Mouse (Mus musculus): ENCODE data around the gene Tmem216.
"Not testable (repeated sequence)": the region's sequence is repeated elsewhere in the genome, so short reads cannot be mapped to it uniquely, and the experiment has no call there.

Tmem216 gene

DNA sequence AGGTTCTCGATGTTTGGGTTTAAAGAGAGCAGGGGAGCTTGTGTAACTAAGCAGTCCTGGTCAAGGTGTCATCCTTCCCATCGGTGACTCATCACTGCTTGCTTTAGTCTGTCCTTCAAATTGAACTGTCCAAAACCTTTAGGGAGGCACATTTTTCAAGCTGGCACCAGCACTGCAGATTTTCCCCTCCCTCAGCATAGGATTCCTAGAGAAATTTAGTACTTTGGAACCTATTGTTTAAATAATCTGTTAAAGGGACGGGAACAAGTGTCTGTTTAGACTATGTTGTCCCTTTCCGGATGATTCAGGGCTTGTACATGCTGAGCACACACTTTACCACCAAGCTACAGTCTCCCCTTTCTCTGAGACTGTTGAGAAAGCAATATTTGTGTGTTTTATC, 9.2 kb upstream of the Tmem216 start:
- no peak for DNase-seq

DNA sequence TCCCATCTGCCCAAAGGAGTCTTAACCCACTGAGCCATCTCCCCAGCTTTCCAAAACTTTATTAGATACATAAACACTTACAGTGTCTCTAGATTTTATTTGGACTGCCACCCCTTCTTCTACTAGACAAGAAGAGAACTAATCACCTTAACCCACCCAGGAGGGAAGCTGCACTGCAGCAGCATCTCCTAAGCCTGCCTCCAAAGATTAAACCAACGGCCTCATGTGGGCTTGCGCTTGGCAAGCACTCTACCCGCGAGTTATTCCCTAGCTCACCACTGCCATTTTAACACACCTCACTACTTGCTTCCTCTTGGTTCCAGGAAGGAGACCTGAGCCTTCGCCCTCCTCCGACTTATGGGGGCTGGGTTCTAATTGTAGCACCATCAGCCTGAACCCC, 8.2 kb upstream of the Tmem216 start:
- DNase-seq, result no peak

DNA sequence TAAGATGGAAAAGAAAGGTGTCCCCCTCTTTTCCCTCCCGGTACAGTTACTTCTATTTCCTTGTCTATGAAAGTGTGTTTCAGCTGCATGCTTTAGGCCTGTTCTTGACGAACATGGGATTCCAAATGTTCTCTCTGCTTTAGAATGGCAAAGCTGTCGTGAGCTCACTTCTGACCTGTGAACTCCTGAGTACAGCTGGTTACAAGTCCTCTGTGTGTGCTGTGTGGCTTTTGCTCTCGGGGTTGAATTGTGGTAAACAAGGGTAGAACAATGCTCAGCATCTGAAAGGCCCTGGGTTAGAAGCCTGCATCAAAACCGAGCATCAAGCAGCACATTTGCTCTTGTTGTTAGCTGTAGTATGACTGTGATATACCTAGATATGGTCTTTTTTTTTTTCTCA, 6.3 kb upstream of the Tmem216 start:
- no peak for DNase-seq

DNA sequence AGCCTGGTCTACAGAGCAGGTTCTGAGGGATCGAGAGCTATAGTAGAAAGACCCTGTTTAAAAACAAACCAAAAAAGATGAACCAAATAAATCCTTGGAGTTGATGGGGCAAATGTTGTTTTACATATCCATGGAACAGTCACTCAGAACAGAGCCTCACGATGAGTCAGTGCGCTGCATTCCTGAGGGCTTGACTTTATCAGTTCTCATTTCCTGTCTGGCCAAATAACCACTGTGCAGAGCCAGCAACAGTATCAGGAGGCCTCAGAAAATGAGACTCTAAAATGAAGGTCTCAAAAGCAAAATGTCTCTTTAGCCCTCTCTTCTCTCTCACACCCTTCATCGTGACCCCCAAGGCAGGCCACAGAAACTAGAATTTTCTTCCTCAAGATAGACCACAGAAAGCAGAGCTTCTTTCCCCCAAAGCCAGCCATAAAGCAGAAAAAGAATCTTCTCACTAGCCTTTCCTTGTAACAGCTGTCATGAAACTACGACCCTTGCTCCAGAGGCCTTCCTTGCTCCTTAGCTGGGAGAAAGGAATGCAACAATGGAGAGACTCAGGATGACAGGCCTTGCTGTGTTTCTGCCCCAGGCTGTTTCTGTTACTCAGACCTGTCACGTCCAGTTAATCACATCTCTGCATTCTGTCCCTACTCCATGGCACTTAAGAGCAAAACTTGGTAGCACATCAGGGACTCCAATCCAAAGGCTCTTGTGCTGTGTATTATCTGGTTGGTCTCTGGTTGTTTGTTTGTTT, 5.7 kb upstream of the Tmem216 start:
- DNase-seq, result no peak

DNA sequence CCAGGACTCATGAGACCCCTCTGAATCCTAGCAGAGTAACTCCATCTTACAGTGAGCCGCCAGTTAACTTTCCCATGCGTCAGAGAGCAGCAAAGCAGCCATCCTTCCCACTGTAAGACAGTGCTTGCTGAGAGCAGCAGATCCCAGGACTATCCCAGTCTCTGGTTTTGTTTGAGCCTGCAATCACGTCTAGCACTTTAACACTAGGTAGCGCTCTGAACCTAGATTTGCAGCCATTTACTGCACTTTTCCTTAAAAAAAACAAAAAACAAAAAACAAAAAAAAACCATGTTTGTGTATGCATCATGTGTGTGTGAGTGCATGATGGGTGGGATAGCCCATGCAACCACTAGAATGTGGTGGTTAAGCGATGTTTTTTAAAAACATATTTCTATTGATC, 4.1 kb upstream of the Tmem216 start:
- no peak for DNase-seq

DNA sequence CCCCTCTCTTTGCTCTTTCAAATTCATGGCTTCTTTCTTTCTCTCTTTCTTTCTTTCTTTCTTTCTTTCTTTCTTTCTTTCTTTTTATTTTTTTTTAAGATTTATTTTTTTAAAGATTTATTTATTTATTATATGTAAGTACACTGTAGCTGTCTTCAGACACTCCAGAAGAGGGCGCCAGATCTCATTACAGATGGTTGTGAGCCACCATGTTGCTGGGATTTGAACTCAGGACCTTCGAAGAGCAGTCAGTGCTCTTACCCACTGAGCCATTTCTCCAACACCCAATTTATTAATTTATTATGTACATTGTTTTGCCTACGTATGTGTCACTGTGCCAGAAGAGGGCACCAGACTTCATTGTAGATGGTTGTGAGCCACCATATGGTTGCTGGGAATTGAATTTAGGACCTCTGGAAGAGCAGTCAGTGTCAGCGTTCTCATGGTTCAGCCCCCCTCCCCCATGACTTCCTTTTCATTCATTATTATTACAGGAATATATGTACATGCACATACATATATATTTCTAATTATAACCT, 1.9 kb upstream of the Tmem216 start:
- DNase-seq, result not testable (repeated sequence)

DNA sequence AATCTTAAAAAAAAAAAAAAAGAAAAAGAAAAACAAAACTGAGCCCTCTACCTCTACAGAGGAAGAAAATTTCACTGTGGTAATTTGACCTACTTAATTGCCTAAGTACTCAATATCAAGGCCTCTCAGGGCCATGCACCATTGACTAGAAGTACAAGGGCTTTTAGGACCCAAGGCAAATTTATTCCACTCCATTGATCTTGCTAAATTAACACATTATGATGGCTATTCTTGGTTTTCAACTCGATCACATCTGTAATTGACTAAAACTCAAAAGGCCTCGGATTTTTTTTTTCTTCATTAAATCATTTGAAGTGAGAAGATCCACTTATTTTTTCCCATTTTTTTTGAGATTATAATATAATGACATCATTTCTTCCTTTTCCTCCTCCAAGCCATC, 1.4 kb upstream of the Tmem216 start:
- no peak for DNase-seq

DNA sequence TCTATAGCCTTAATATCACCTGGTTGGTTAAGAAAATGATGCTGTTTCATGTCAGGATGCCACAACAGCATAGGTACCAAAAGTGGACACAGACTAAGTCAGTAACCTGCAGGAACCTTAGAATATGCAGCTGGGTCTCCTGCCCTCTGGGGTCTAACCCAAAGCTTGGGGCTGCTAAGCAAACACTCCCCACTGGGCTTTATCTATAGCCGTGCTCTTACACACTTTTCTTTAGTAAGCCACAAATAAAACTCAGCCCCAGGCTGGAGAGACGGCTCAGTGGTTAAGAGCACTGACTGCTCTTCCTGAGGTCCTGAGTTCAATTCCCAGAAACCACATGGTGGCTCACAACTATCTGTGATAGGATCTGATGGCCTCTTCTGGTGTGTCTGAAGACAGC, 963 bp upstream of the Tmem216 start:
- DNase-seq, result no peak

DNA sequence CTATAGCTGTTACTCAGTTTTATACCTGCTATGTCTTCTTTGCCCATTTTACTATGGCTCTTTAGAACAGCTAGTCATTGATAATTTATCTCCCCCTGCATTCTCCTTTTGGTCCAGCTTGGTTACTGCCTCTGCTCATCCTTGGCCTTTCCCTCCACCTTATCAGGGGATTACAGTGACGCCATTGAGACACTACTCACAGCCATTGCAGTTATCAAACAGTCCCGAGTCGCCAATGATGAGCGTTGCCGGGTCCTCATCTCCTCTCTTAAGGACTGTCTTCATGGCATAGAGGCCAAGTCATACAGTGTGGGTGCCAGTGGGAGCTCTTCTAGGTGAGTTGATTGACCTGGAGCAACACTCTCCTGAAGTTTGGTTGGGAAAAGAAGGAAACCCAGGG, 16.6 kb downstream of the Tmem216 start:
- DNase-seq, result no peak

DNA sequence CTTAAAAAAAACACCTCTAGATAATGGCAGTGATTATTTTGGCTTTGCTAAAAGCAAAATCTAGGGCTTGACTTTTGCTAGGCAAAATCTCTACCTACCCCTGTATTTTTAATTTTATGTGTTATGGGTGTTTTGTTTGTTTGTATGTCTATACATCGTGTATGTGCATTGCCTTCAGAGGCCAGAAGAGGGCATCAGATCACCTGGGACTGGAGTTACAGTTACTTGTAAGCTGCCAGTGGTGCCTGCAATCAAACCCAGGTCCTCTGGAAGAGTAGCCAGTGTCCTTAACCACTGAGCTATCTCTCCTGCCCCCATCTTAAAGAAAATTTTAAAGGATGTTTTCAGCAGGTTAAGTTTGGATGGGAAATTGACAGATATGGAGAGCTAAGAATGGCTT, 26.0 kb downstream of the Tmem216 start:
- no peak for DNase-seq

DNA sequence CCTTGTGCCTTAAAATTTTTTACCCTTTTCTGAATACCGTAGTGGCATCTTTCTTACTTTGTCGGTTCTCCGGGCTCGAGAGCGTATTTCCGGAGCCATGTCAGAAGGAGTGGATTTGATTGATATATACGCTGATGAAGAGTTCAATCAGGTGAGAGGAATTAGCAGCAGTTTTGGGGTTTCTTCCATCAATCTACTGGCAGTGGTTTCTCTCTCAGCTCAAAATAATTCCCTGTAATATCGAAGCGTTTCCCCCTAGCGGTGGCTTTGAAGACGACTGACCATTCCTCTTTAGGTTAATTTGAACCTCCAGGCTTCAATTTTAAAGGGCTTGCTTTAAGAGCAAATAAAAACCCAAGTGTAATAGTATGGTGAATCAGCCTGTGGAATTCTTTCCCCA, 30.1 kb downstream of the Tmem216 start, which contains the start of gene Sdhaf2:
Sdhaf2 (minus strand) TSS at position 233 of the 400 bp plus-strand sequence.
- DNase-seq, result no peak

DNA sequence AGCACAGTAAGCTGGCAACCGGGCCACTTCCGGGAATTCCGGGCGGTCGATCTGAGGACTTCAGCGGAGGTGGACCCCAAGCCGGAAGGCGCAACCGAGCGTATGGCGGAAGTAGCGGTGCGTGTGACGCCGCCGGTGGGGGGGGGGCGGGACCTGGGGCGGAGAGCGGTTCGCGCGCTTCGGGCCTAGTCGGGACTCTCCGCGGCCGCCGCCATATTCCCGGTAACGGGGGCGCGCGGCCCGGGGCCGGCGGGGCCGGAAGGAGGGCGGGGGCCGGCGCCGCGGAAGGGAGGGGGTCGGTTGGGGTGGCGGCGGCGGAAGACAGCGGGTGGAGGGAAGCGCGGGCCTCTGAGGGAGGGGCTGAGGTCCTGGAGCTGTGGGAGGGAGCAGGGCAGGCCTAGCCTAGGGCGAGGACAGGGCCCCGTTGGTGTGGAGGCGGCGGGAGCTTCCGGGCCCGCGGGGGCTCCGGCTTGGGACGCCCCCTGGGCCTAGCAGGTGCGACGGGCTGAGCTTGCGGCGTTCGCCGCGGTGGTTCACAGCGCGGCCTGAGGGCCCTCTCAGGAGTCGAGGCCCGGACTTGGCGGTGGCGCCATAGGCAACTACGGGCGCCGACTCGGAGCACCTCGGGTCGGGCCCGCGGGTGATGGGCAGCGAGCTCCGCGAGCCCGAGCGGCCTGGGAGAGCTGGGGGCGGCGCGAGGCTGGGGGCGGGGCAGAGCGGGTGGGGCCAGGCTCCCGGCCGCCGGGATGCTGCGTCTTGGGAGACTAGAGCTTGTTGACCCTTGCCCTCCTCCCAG, 30.7 kb downstream of the Tmem216 start, which contains the start of gene Cpsf7:
Cpsf7 (plus strand) TSS at position 161 of the 796 bp plus-strand sequence.
- DNase-seq, result peak; percentile 83 to 91

DNA sequence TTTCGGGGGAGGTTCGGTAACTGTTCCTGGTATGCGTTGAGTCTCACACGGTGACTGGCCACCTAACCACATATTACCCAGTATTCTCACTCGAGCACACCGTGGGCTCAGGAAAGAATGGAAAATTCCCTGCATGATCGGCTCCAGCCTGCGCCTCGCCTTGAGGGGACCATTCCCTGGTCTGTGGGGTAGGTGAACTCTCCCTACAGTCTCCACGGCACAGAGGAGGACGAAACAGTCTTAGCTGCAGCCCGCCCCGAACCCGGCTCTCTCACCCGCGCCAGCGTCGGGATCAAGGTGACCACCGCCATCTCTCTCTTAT, 31.3 kb downstream of the Tmem216 start:
- DNase-seq, result no peak

DNA sequence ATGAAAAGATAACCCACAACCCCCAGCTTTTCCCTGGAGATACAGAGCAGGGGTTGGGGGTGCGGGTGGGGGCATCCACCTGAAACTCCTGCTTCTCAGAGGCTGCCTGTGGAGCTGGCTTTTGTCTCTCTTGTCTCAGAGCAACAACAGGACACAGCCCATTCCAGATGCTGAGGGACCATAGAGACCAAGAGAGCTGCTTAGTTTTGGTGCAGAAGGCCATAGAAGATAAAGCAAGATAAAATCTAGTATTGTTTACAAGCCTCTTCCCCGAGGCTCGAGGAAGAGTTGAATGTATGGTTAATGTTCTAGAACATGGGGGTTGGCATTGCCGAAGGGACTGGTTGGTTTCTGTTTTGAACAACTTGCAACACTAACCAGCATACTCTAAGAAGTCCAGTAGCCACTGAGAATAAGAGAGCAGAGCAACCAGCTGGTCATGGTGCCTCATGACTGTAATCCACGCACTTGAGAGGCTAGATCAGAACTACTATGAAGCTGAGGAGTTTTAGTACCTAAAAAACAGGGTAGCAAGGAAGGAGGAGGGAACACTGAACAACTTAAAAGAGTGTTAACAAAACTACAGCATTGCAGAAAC, 32.5 kb downstream of the Tmem216 start:
- DNase-seq, result no peak

DNA sequence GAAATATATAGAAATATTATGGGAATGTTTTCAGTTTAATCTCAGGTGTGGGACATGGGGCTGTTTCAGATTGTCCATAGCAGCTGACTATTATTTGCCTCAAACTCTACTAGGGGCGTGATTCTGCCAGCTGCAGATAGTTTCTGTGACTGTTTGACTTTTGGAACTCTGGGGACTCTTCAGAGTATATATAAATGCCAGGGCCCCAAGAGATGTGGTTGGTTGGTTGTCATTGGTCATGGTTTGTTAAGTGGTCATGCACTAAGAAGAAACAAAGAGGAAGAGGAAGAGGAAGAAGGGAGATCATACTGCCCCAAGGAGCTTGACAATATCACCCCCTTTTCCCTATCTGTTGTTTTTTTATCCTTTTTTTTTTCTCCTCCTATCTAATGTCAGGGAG, 34.1 kb downstream of the Tmem216 start:
- DNase-seq, result no peak

DNA sequence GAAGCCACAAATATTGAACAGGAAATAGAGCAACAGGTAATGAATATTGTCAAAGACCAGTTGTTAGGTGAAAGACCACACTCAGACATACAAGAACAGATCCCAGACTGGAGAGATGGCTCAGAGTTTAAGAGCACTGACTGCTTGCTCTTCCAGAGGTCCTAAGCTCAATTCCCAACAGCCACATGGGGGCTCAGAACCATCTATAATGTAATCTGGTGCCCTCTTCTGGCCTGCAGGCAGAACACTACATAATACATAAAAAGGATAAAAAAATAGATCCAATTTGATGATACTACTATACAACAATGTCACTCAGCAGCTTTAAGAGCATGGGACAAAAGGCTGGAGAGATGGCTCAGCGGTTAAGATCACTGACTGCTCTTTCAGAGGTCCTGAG, 35.7 kb downstream of the Tmem216 start:
- DNase-seq, result no peak

DNA sequence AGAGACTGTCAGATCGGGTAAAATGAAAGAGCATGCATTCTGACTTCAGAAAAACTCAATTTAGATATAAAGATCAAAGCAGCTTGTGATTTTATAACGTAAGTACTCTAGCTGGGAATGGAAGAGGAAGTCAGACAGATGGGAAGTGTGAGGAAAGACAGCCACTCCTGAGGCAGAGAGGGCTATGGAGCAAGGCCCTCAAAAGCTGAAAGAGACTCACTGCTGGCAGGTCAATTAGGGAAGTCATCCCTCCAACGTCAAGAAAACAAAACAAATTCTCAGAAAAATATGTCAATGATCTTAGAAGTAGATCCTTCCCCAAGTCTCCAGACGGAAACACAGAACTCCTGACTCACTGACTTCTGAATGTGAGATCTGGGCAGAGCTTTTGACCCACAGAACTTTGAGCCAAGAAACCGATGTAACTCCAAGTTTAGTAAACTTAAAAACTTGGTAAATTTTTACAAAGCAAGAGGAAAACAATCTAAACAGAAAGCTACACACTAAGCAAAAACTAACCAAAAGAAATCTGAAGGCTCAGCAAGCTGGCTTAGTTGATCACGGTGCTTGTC, 45.2 kb downstream of the Tmem216 start:
- DNase-seq, result no peak

DNA sequence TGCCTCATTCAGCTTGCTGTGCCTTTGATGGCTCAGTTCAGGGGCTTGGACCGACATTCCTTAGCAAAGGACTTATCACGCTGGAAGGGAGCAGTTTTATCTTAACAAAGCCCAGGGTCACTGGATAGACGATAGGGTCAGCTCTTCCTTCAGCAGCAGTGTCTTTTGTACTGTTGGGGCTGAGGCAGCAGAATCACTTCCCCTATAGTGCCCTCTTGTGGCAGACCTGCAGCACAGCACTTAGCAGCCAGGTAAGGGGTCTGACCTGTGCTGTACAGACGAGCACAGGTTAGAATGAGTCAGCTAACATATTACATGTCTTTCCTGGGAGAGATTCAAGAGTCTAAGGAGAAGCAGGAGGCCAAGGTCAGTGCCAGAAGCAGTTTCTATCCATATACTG, 53.5 kb downstream of the Tmem216 start:
- DNase-seq, result no peak

DNA sequence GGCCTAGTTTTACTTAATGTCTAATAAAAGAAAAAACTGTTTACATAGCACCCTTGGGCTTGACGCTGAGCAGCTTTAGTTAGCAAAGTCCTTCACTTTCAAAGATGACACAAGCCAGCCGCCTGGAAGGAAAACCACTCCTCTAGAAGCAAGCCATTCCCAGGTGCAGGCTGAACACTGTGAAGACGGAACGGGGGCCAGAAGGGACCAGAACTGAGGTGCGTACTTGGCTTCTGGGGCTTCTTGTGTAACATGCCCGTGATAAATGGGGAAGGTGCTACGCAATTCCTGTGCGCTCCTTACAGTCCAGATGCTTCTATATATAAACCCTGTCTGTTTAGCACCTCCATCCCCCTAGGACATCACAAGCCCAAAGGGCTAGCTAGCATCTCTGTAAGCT, 55.5 kb downstream of the Tmem216 start:
- DNase-seq, result no peak

DNA sequence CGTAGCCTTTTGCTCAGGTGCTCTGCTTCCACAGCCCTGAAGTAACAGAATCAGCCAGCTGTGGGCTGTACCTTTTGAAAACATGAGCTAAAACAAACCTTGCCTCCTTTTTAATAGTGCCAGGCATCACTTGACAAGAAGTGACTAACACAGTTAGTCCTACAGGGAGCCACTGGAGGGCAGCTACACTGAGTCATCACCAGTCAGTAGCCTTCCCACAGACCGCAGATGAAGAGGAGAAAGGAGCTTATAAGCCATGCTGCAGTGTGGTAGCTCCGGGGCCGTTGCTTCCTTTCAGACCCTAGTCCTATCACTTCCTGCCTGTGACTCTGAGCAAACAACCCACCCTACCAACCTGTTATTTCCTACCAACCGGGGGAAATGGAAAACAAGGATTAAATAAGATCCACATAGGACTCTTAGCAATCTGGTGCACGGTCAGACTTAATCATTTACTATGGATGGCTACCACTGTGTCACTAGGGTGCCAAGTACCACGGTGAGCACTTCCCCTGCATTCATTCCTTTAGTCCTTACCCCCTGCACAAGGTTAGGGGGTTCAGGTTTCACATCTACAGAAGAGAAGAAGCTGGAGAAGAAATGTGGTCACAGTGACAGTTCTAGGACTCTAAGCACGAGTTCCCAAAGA, 58.4 kb downstream of the Tmem216 start:
- no peak for DNase-seq

DNA sequence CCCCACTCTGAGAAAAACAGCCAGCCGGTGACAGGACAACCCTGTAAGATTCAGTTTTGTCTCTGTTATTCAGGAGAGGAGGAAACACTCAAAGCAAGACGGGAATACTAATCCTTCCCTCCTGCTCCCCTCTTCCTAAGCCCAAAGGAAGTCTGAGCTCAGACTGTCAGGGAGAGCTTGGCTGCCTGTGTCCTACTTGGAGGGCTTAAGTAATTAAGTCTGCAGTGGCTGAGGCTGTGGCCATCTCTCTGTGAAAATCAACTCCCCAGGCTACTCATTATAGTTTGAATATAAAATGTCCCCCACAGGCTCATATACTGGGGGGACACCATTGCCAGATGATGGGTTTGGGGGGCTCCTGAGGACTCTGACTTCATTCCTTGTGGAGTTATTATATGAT, 59.1 kb downstream of the Tmem216 start:
- no peak for DNase-seq

DNA sequence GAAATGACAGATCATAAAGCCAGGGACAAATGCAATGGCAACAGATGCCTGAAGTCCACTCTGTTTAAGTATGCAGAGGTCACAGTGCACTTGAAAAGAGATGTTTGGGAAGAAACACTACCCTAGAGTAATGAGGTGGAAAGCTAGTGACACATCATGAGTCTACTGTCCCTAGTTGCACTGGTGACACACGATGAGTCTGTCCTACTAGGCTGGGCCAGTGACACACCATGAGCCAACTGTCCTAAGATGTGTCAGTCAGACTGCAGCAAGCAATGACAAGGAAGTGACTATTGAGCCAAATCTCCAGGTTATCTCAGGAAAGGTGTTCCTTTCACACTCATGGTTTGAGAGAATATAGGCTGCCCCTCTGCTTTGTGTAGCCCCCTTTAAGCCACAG, 60.4 kb downstream of the Tmem216 start:
- no peak for DNase-seq

DNA sequence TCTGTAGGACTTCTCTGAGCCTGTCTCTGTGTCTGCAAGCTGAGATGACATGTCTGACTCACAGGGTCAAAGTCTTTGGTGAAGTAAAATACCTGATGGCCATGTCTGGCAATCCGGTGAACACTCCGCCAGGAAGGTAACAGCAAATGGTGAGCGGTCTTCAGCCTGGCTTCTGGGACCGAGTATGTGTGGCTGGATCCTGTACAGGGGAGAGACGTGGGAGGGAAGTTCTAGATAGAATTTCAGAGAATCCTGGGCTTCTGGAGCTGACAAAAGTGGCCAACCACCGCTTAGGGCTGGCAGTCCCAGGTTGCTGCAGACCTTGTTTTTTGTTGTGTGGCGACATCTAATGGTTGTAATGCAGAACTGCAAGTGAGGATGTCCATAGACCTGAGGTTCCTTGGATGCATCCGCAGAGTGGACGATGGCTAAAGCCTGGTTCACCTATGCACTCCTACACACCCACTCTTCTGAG, 69.7 kb downstream of the Tmem216 start:
- no peak for DNase-seq
